Mouse (Mus musculus): ENCODE results near the gene Ring1.
"Not testable (repeated sequence)": the region's sequence is repeated elsewhere in the genome, so short reads cannot be mapped to it uniquely, and the experiment has no call there.

GRCm38 (mm10) chr17:34000796-34001195 is 23.7 kb downstream of the Ring1 start:
- TF ChIP-seq POLR2A (IDR thresholded peaks at IDR 0.05; ENCODE audit: borderline replicate concordance, insufficient read depth, low read length); CTCF (IDR thresholded peaks at IDR 0.05; ENCODE audit: borderline replicate concordance, insufficient read depth, low read depth, low read length): not testable (repeated sequence)
